Mouse (Mus musculus): ENCODE data around the gene Dchs1. TPM values are rescaled to one million over a fixed set of nuclear protein-coding genes. Genes with fewer than 3 reads are reported as not detected.

Gene Dchs1
- total RNA-seq, 2 experiments from 2014 or later, result 46.4 to 47.4 TPM

DNA sequence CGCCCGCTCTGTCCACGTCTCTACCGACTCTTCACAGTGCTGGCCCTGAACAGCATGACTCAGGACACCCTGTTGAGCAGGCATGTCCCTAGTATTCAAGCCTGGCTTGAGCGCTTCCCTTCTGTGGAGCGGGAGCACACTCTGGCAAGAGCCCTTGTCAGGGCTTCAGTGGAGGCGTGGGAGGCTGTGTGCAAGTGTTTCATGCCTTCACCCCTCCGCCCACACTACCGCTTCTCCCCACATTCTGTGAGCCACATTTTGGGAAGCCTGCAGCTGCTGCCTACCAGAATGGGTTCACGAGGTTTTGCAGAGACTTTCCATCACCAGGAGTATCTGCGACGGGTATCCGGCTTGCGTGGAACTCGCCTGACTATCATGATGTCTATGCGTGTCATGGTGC, 84.3 kb downstream of the Dchs1 start:
- DNase-seq (ENCODE audit: low spot score in 2 of 2), result no peak

Other genes starting within 250 kb of the Dchs1 start
- 10 to 100 TPM; 87.0 to 89.8 TPM for gene Smpd1, start 233.3 kb downstream of the Dchs1 start, total RNA-seq (2021)
- 100 to 1,000 TPM; 350 to 357 TPM for gene Apbb1, start 206.0 kb downstream of the Dchs1 start, total RNA-seq (2021)
- gene Hpx, start 187.5 kb downstream of the Dchs1 start, total RNA-seq (2021), result not detected
- 100 to 1,000 TPM; 138 to 143 TPM for gene Trim3, start 154.1 kb downstream of the Dchs1 start, total RNA-seq (2021)
- 10 to 100 TPM; 78.0 to 81.7 TPM for gene Timm10b, start 147.6 kb downstream of the Dchs1 start, total RNA-seq (2021)
- gene Arfip2, start 147.2 kb downstream of the Dchs1 start, total RNA-seq (2021), result 10 to 100 TPM; 85.7 to 91.8 TPM
- gene Gm45799, start 147.1 kb downstream of the Dchs1 start, total RNA-seq (2021), result 10 to 100 TPM in 1 of 2 experiments, 1 to 10 TPM in 1; 9.6 to 12.7 TPM
- 1 to 10 TPM; 5.1 to 5.9 TPM for gene Dnhd1, start 136.8 kb downstream of the Dchs1 start, total RNA-seq (2021)
- gene Ilk, start 51.1 kb downstream of the Dchs1 start, total RNA-seq (2021), result 100 to 1,000 TPM; 112 to 117 TPM
- 10 to 100 TPM; 15.4 to 17.4 TPM for gene Rrp8, start 50.3 kb downstream of the Dchs1 start, total RNA-seq (2021)
- gene Taf10, start 43.3 kb downstream of the Dchs1 start, total RNA-seq (2021), result 100 to 1,000 TPM; 136 to 148 TPM
- gene Tpp1, start 35.4 kb downstream of the Dchs1 start, total RNA-seq (2021), result 10 to 100 TPM; 31.6 to 38.3 TPM
- 100 to 1,000 TPM; 107 to 112 TPM for gene Mrpl17, start 23.4 kb upstream of the Dchs1 start, total RNA-seq (2021)
- gene Gm4070, start 166.3 kb upstream of the Dchs1 start, total RNA-seq (2021), result under 1 TPM; 0.16 to 0.20 TPM